Mouse (Mus musculus): ENCODE results near the gene Derl2. TPM values are rescaled to one million over a fixed set of nuclear protein-coding genes. Genes with fewer than 3 reads are reported as not detected.
A peak's percentile ranks its signal among the peaks of the same experiment; 100 is the strongest.

The Derl2 gene
- polyA plus RNA-seq, 1 experiment from 2014 or later, result 42.0 TPM

DNA sequence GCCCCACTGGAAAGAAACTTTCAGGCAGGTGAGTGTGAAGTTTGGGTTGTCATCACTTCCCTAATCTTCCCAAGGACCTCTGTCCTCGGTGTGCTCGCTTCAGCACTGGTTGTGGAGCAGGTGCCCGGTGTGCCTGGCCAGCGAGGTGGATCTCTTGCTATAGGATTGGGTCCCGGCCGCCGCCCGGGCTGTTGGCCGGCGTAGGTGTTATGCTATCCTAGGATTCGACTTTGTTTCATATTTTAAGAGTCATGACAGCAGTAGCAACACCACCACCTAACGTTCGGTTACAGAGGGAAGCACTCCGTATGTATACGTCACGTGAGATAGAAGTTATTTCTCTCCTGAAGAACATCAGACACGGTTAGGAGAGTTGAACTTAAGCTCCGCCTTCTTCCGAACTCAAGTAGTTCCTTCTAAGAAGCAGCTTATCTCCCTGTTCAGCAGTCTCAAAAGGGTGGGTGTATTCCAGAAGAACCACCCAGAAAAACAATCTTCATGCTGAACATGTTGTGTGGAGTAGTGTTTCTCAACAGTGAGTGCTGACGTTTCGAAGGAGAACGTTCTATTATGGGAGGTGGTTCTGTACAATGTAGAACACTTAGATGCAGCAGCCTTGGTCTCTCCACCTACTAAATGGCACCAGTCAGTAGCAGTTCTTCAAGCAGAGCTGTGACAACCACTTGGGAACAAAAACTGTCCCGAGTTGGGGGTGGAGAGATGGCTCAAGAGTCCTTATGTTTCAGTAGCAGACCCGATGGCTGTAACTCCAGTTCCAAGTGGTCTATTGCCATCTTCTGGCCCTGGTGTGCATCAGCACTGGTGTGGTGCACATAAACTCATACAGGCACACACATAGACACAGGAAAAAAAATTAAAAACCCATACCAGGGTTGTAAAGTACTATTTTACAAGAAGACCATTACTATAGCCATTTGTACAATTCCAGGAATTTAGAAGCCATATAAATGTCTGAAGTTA lies 48.8 kb downstream of the Derl2 start:
- H3K27me3 ChIP-seq (ENCODE audit: control insufficient read depth, insufficient read depth, low read length), result no peaks in the 10 kb centered on the region
- H3K9ac ChIP-seq (ENCODE audit: low read length), result peak overlapping the region; percentile 71
- H3K9me3 ChIP-seq (ENCODE audit: control insufficient read depth, low read length), result no peaks in the 10 kb centered on the region
- DNase-seq (ENCODE audit: low spot score, missing footprints) (no peak), ATAC-seq (ENCODE audit: low FRiP score) (no peak; the same call in 1 of the 2 replicates)
- H3K4me3 ChIP-seq (ENCODE audit: low read depth, low read length), result peak overlapping the region; percentile 90
- 0 out of 2 replicates have a peak, but pooled peaks cover 6% of the 10 kb centered on the region for H3K36me3 ChIP-seq (ENCODE audit: control insufficient read depth, insufficient read depth, low read length)
- H3K4me2 ChIP-seq, result peak overlapping the region; percentile 90
- H3K27ac ChIP-seq (ENCODE audit: low read depth, low read length), result peak overlapping the region; percentile 80; the same call in 1 of the 2 replicates
- H3K4me1 ChIP-seq (ENCODE audit: control insufficient read depth, insufficient read depth, low read length), result peaks cover 12% of the 10 kb centered on the region
- 18% methylated on average over 24 of the region's 24 CpGs for WGBS

- H3K27me3 ChIP-seq (ENCODE audit: control insufficient read depth, insufficient read depth, low read length), result no peaks in the 10 kb centered on the region
- under 1% methylated on average over 43 of the region's 43 CpGs for WGBS
- H3K27ac ChIP-seq (ENCODE audit: low read depth, low read length), result peak within 1 kb of the TSS; percentile 80
- peak; percentile 99 for DNase-seq (ENCODE audit: low spot score, missing footprints)
- ATAC-seq (ENCODE audit: low FRiP score), result peak; percentile 98
- peak within 1 kb of the TSS; percentile 88 for H3K9ac ChIP-seq (ENCODE audit: low read length)
- H3K4me3 ChIP-seq (ENCODE audit: low read depth, low read length), result peak within 1 kb of the TSS; percentile 90
- peaks cover 12% of the 10 kb centered on the region for H3K4me1 ChIP-seq (ENCODE audit: control insufficient read depth, insufficient read depth, low read length)
- peak within 1 kb of the TSS; percentile 90 for H3K4me2 ChIP-seq
- peaks cover 12% of the 10 kb centered on the region for H3K36me3 ChIP-seq (ENCODE audit: control insufficient read depth, insufficient read depth, low read length)
- no peaks in the 10 kb centered on the region for H3K9me3 ChIP-seq (ENCODE audit: control insufficient read depth, low read length)
Measured at GRCm38 (mm10) chr11:70969821-70970559, 49.7 kb downstream of the Derl2 start, which contains the start of the genes Nup88 and Rpain. Gene Nup88 (minus strand): TSS chr11:70969973. Gene Rpain (plus strand): TSS chr11:70970213.

- H3K9ac ChIP-seq (ENCODE audit: low read length), result peak overlapping the region; percentile 88
- peak overlapping the region; percentile 76 for H3K4me2 ChIP-seq
- no peaks in the 10 kb centered on the region for H3K9me3 ChIP-seq (ENCODE audit: control insufficient read depth, low read length)
- peak; percentile 92 for DNase-seq (ENCODE audit: low spot score, missing footprints)
- 1% methylated on average over 25 of the region's 25 CpGs for WGBS
- peak overlapping the region; percentile 58 for H3K27ac ChIP-seq (ENCODE audit: low read depth, low read length)
- H3K36me3 ChIP-seq (ENCODE audit: control insufficient read depth, insufficient read depth, low read length), result peaks cover 16% of the 10 kb centered on the region
- ATAC-seq (ENCODE audit: low FRiP score), result peak; percentile 20
- peak overlapping the region; percentile 90 for H3K4me3 ChIP-seq (ENCODE audit: low read depth, low read length)
- H3K27me3 ChIP-seq (ENCODE audit: control insufficient read depth, insufficient read depth, low read length), result no peaks in the 10 kb centered on the region
- H3K4me1 ChIP-seq (ENCODE audit: control insufficient read depth, insufficient read depth, low read length), result peaks cover 12% of the 10 kb centered on the region
Measured at GRCm38 (mm10) chr11:70969271-70969794, 50.3 kb downstream of the Derl2 start.

- DNase-seq (ENCODE audit: low spot score, missing footprints) (no peak), ATAC-seq (ENCODE audit: low FRiP score) (no peak)
- Histone ChIP-seq H3K36me3 (ENCODE audit: control insufficient read depth, insufficient read depth, low read length) (peaks cover 17% of the 10 kb centered on the region), H3K9me3 (ENCODE audit: control insufficient read depth, low read length) (no peaks in the 10 kb centered on the region), H3K27me3 (ENCODE audit: control insufficient read depth, insufficient read depth, low read length) (no peaks in the 10 kb centered on the region), H3K27ac (ENCODE audit: low read depth, low read length) (no peak overlapping the region), H3K9ac (ENCODE audit: low read length) (no peak overlapping the region), H3K4me3 (ENCODE audit: low read depth, low read length) (no peak overlapping the region), H3K4me2 (no peak overlapping the region), H3K4me1 (ENCODE audit: control insufficient read depth, insufficient read depth, low read length) (peaks cover 12% of the 10 kb centered on the region)
- WGBS, result 77% methylated on average over 4 of the region's 4 CpGs
Measured at GRCm38 (mm10) chr11:70964222-70964907, 55.3 kb downstream of the Derl2 start.

DNA sequence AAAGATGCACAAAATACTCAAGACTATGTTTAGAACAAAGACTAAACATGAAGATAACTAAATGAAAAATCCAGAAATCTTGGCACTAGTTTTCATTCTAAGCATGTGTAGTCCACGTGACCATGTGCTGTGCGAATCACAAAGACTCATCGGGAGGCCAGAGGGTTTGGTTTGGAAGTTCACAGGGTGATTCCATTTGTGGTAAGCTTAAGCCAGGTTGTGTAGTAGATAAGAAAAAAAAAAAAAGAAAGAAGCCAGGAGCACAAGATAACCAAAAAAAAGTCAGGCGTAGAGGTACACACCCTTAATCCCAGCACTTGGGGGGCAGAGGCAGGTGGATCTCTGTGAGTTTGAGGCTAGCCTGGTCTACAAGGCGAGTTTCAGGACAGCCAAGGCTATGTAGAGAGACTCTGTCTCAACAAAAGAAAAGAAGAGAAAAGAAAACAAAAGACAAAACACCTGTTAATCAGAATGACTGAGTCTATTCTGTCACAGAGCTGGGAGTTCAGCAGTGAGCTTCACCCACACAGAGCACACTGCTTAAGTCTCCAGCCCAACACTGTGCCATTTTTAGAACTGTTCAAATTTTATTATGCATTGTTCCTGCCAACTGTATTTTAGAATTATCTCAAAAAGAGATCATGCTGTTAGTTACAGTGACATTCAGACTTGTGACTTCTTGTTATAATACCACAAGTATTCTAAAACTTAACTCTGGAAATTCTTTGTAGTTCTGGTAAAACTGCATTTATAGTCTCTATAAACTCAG lies 58.7 kb downstream of the Derl2 start:
- no peak overlapping the region for H3K4me2 ChIP-seq
- no peak overlapping the region for H3K27ac ChIP-seq (ENCODE audit: low read depth, low read length)
- WGBS, result 91% methylated on average over 5 of the region's 5 CpGs
- DNase-seq (ENCODE audit: low spot score, missing footprints), result no peak
- H3K4me1 ChIP-seq (ENCODE audit: control insufficient read depth, insufficient read depth, low read length), result no peaks in the 10 kb centered on the region
- H3K9me3 ChIP-seq (ENCODE audit: control insufficient read depth, low read length), result no peaks in the 10 kb centered on the region
- H3K27me3 ChIP-seq (ENCODE audit: control insufficient read depth, insufficient read depth, low read length), result no peaks in the 10 kb centered on the region
- no peak for ATAC-seq (ENCODE audit: low FRiP score)
- no peak overlapping the region for H3K4me3 ChIP-seq (ENCODE audit: low read depth, low read length)
- peaks cover 24% of the 10 kb centered on the region for H3K36me3 ChIP-seq (ENCODE audit: control insufficient read depth, insufficient read depth, low read length)
- H3K9ac ChIP-seq (ENCODE audit: low read length), result no peak overlapping the region

Other genes starting within 250 kb of the Derl2 start
- gene Scimp, start 207.3 kb downstream of the Derl2 start, polyA plus RNA-seq (2014; fragmentation: Nextera tagmentation; extraction: Ambion mirVana), result not detected in 2 replicates
- 41.7 and 44.2 TPM in 2 replicates for gene Rabep1, start 175.1 kb downstream of the Derl2 start, polyA plus RNA-seq (2014; fragmentation: Nextera tagmentation; extraction: Ambion mirVana)
- 180 and 183 TPM in 2 replicates for gene Nup88, start 49.9 kb downstream of the Derl2 start, polyA plus RNA-seq (2014; fragmentation: Nextera tagmentation; extraction: Ambion mirVana)
- 74.3 and 81.7 TPM in 2 replicates for gene Rpain, start 49.6 kb downstream of the Derl2 start, polyA plus RNA-seq (2014; fragmentation: Nextera tagmentation; extraction: Ambion mirVana)
- gene C1qbp, start 36.8 kb downstream of the Derl2 start, polyA plus RNA-seq (2014; fragmentation: Nextera tagmentation; extraction: Ambion mirVana), result 246 and 255 TPM in 2 replicates
- 15.9 and 16.5 TPM in 2 replicates for gene Dhx33, start 15.4 kb downstream of the Derl2 start, polyA plus RNA-seq (2014; fragmentation: Nextera tagmentation; extraction: Ambion mirVana)
- 56.8 and 57.5 TPM in 2 replicates for gene Mis12, start 230 bp downstream of the Derl2 start, polyA plus RNA-seq (2014; fragmentation: Nextera tagmentation; extraction: Ambion mirVana)
- gene 6330403K07Rik, start 13.7 kb upstream of the Derl2 start, polyA plus RNA-seq (2014; fragmentation: Nextera tagmentation; extraction: Ambion mirVana), result 114 TPM in 2 replicates
- 0.10 and 0.19 TPM in 2 replicates for gene Nlrp1a, start 124.9 kb upstream of the Derl2 start, polyA plus RNA-seq (2014; fragmentation: Nextera tagmentation; extraction: Ambion mirVana)
- gene Nlrp1b, start 210.9 kb upstream of the Derl2 start, polyA plus RNA-seq (2014; fragmentation: Nextera tagmentation; extraction: Ambion mirVana), result not detected in 2 replicates